Mouse (Mus musculus) heart, embryonic 14.5 days (tissue): ENCODE data around the gene Ndufaf8. TPM values are rescaled to one million over a fixed set of nuclear protein-coding genes. Genes with fewer than 3 reads are reported as not detected.
A peak's percentile ranks its signal among the peaks of the same experiment; 100 is the strongest.

Experiments
- ATAC-seq: fragments of 200-750 bp; cut with Nextera tagmentation; 2 replicates; pipeline ENCODE4 v1.8.0; 2017; ENCODE audit warnings: low read depth, moderate TSS enrichment; ENCODE audit not compliant: insufficient number of reproducible peaks, insufficient read depth, low FRiP score
- H3K27ac ChIP-seq, 2 experiments: fragments of 200-500 bp in 1 of 2; fragments of 300-500 bp in 1 of 2; sonication (generic) in 1 of 2; replicated peaks in 1 of 2; 2 replicates each; pipeline ENCODE4 v1.5.1; 2012 to 2014; ENCODE audit warnings: low read depth in 2 of 2, low read length in 2 of 2, control low read depth in 1 of 2, mild to moderate bottlenecking in 1 of 2, mixed read lengths in 1 of 2; ENCODE audit not compliant: control insufficient read depth in 1 of 2, insufficient read depth in 1 of 2
- H3K27me3 ChIP-seq: fragments of 300-500 bp; sonication (generic); 2 replicates; pipeline ENCODE4 v1.6.1; 2014; ENCODE audit warnings: mild to moderate bottlenecking, low read length, control low read depth; ENCODE audit not compliant: control insufficient read depth, insufficient read depth
- H3K36me3 ChIP-seq: fragments of 300-500 bp; sonication (generic); 2 replicates; pipeline ENCODE4 v1.6.1; 2014; ENCODE audit warnings: mild to moderate bottlenecking, control low read depth, low read length, mixed read lengths; ENCODE audit not compliant: control insufficient read depth, insufficient read depth
- H3K4me1 ChIP-seq, 2 experiments: fragments of 200-500 bp in 1 of 2; fragments of 300-500 bp in 1 of 2; sonication (generic) in 1 of 2; 2 replicates each; pipeline ENCODE4 v1.6.1; 2012 to 2014; ENCODE audit warnings: low read length in 2 of 2, control low read depth in 1 of 2, mixed read lengths in 1 of 2; ENCODE audit not compliant: control insufficient read depth in 2 of 2, insufficient read depth in 2 of 2
- H3K4me2 ChIP-seq: fragments of 300-500 bp; sonication (generic); 2 replicates; pipeline ENCODE4 v1.6.1; 2014; ENCODE audit warnings: mild to moderate bottlenecking, low read length
- H3K4me3 ChIP-seq, 2 experiments: fragments of 200-500 bp in 1 of 2; fragments of 300-500 bp in 1 of 2; sonication (generic) in 1 of 2; 2 replicates each; pipeline ENCODE4 v1.5.1; 2012 to 2014; ENCODE audit warnings: low read length in 2 of 2, mild to moderate bottlenecking in 2 of 2, control low read depth in 1 of 2, low read depth in 1 of 2, moderate library complexity in 1 of 2; ENCODE audit not compliant: control insufficient read depth in 1 of 2, insufficient read depth in 1 of 2
- H3K9ac ChIP-seq: fragments of 300-500 bp; sonication (generic); 2 replicates; pipeline ENCODE4 v1.6.1; 2014; ENCODE audit warnings: mild to moderate bottlenecking, low read length
- H3K9me3 ChIP-seq: fragments of 300-500 bp; sonication (generic); 2 replicates; pipeline ENCODE4 v1.6.1; 2016; ENCODE audit warnings: low read length, control low read depth; ENCODE audit not compliant: control insufficient read depth
- WGBS: fragments of 180-500 bp; shearing (Covaris S2); extraction: QIAGEN DNeasy Blood & Tissue Kit; methylation state at CpG from one replicate; pipeline ENCODE4 v1.1.7; 2014; 5-methylcytosine and 5-hydroxymethylcytosine counted together
- polyA plus RNA-seq: library from polyadenylated mRNA; unstranded; fragments of >200 nt; fragmentation: Nextera tagmentation; extraction: Ambion mirVana; gene quantifications from 2 replicates; pipeline ENCODE4 v1.2.1, GENCODE M21; 2014

The Ndufaf8 gene
- polyA plus RNA-seq, 1 experiment from 2014 or later = 119 TPM

- peaks cover 3 to 7% of the 10 kb centered on the region in 2 experiments; a peak in 3 of 4 replicates for H3K4me1 ChIP-seq
- no peak overlapping the region for H3K4me3 ChIP-seq
- no peak overlapping the region for H3K27ac ChIP-seq
- no peak overlapping the region for H3K9ac ChIP-seq
- H3K27me3 ChIP-seq = no peaks in the 10 kb centered on the region
- 92% methylated on average over 4 of the region's 4 CpGs for WGBS
- H3K4me2 ChIP-seq = no peak overlapping the region
- no peak for ATAC-seq
- no peaks in the 10 kb centered on the region for H3K9me3 ChIP-seq
- peaks cover 54% of the 10 kb centered on the region for H3K36me3 ChIP-seq
Observed at GRCm38 (mm10) chr11:120090661-120091060, 8.1 kb upstream of the Ndufaf8 start.

- Histone ChIP-seq H3K4me3 (no peak overlapping the region), H3K4me2 (no peak overlapping the region), H3K9ac (no peak overlapping the region), H3K36me3 (peaks cover 67% of the 10 kb centered on the region), H3K27me3 (no peaks in the 10 kb centered on the region), H3K4me1 (peaks cover 0 to 7% of the 10 kb centered on the region in 2 experiments; a peak in 3 of 4 replicates), H3K9me3 (no peaks in the 10 kb centered on the region), H3K27ac (no peak overlapping the region)
- ATAC-seq = no peak
- 81% methylated on average over 22 of the region's 23 CpGs for WGBS
Observed at GRCm38 (mm10) chr11:120092817-120093591, 5.7 kb upstream of the Ndufaf8 start.

GRCm38 (mm10) chr11:120101036-120101435, 2.3 kb downstream of the Ndufaf8 start:
- no peaks in the 10 kb centered on the region for H3K9me3 ChIP-seq
- no peaks in the 10 kb centered on the region for H3K27me3 ChIP-seq
- H3K4me3 ChIP-seq = no peak overlapping the region
- H3K4me2 ChIP-seq = no peak overlapping the region
- H3K36me3 ChIP-seq = peaks cover 44% of the 10 kb centered on the region
- H3K9ac ChIP-seq = peak overlapping the region; percentile 21; the same call in 1 of the 2 replicates
- no peak for ATAC-seq
- H3K4me1 ChIP-seq = peaks cover 18 to 21% of the 10 kb centered on the region in 2 experiments; a peak in 3 of 4 replicates
- H3K27ac ChIP-seq = peak overlapping the region; percentile 61 to 81
- WGBS = 0% methylated on average over 3 of the region's 3 CpGs

DNA sequence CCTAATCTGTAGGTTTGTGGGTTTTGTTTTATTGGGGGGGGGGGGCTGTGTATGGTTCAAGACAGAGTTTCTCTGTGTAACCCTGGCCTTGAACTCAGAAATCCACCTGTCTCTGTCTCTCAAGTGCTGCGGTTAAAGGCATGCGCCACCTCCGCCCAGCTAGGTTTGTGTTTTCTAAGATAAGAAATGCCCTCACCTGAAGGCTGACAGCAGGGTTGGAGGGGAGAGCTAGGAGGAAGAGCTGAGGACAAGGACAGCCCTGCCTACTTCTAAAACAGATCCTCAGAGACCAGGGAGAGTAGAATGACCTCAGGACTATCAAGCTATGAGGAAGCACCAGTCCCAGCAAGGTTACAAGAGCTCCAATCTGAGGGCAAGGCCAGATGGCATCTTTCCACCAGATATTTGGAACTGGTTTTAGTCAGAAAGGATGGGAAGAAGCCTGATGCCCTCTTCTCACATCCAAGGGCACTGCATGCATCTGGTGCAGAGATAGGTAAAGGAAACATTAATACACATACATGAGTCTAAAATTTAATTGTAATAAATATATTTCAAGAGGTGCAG, 4.8 kb downstream of the Ndufaf8 start:
- Histone ChIP-seq H3K36me3 (peaks cover 49% of the 10 kb centered on the region), H3K27ac (no peak overlapping the region), H3K27me3 (no peaks in the 10 kb centered on the region), H3K4me1 (peaks cover 13 to 18% of the 10 kb centered on the region in 2 experiments; a peak in 2 of 4 replicates), H3K4me3 (no peak overlapping the region), H3K9me3 (no peaks in the 10 kb centered on the region), H3K4me2 (no peak overlapping the region), H3K9ac (no peak overlapping the region)
- ATAC-seq = no peak
- 83% methylated on average over 3 of the region's 3 CpGs for WGBS

DNA sequence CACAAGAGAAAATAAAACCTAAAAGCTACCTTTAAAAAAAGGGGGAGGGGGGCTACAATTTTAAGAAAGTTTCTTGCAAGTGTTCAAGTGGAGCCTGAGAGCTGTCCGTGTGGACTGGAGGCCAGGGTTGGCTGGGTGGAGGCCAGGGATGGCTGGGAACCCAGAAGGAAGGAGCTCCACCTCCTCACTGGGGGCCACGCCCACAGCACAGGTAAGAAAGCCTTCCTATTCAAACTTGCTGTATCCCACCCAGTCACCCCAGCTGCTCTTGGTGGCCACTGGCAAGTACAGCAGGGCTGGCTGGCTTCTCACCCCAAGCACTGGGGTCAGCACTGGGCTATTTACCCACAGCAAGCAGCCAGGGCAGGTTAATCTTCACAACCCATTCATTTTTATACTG, 8.3 kb downstream of the Ndufaf8 start:
- Histone ChIP-seq H3K9me3 (no peaks in the 10 kb centered on the region), H3K27me3 (no peaks in the 10 kb centered on the region), H3K9ac (no peak overlapping the region), H3K4me1 (peaks cover 14 to 17% of the 10 kb centered on the region in 2 experiments), H3K36me3 (peaks cover 58% of the 10 kb centered on the region), H3K4me2 (no peak overlapping the region), H3K27ac (no peak overlapping the region), H3K4me3 (no peak overlapping the region)
- ATAC-seq = no peak
- WGBS = 76% methylated on average over 2 of the region's 2 CpGs

DNA sequence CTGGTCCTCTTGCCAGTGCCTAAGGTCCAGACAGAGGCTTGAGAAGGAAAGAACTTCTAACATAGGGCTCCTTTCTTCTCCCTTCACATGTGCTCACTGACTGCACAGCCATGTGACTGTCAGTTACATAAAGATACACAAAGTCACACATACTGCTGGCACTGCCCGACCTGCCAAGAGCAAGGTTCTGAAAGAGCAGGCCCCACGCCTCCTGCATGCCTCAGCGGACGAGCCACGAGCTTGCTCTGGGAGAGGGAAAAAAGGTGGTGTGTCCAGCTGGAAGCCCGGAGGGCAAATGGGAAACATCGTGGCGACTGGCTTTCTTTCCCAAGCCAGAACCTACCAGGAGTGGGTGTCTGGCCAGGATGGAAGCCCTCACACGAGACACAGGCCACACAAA, 9.1 kb downstream of the Ndufaf8 start:
- Histone ChIP-seq H3K27me3 (no peaks in the 10 kb centered on the region), H3K4me3 (no peak overlapping the region), H3K9ac (no peak overlapping the region), H3K4me1 (peaks cover 22% of the 10 kb centered on the region in 2 experiments), H3K36me3 (peaks cover 56% of the 10 kb centered on the region), H3K9me3 (no peaks in the 10 kb centered on the region), H3K27ac (no peak overlapping the region), H3K4me2 (no peak overlapping the region)
- ATAC-seq = no peak
- 78% methylated on average over 9 of the region's 9 CpGs for WGBS

GRCm38 (mm10) chr11:120109558-120110210, 11.0 kb downstream of the Ndufaf8 start:
- H3K27ac ChIP-seq = no peak overlapping the region
- H3K4me1 ChIP-seq = peaks cover 20 to 30% of the 10 kb centered on the region in 2 experiments
- WGBS = 75% methylated on average over 14 of the region's 14 CpGs
- no peak overlapping the region for H3K4me2 ChIP-seq
- ATAC-seq = no peak
- H3K36me3 ChIP-seq = peaks cover 50% of the 10 kb centered on the region
- H3K9ac ChIP-seq = no peak overlapping the region
- no peaks in the 10 kb centered on the region for H3K9me3 ChIP-seq
- H3K27me3 ChIP-seq = no peaks in the 10 kb centered on the region
- H3K4me3 ChIP-seq = no peak overlapping the region
